Mouse (Mus musculus) embryonic facial prominence, embryonic 14.5 days (tissue): Measurements from ENCODE around the gene Dip2a. TPM values are rescaled to one million over a fixed set of nuclear protein-coding genes. Genes with fewer than 3 reads are reported as not detected.
A peak's percentile ranks its signal among the peaks of the same experiment; 100 is the strongest.

Source experiments
- ATAC-seq: fragments of 200-750 bp; cut with Nextera tagmentation; 2 replicates; pipeline ENCODE4 v1.8.0; 2017; ENCODE audit warnings: low read depth, moderate number of reproducible peaks, moderate TSS enrichment
- DNase-seq: peaks from one replicate; pipeline ENCODE4 v3.0.0-alpha.2; 2015; ENCODE audit warnings: low spot score
- H3K27ac ChIP-seq: fragments of 300-500 bp; sonication (generic); replicated peaks from 2 replicates; pipeline ENCODE4 v1.5.1; 2014; ENCODE audit warnings: low read depth, mild to moderate bottlenecking, low read length, moderate library complexity
- H3K27me3 ChIP-seq: fragments of 300-500 bp; sonication (generic); replicated peaks from 2 replicates; pipeline ENCODE4 v1.6.1; 2014; ENCODE audit warnings: low read length; ENCODE audit not compliant: control insufficient read depth, insufficient read depth
- H3K36me3 ChIP-seq: fragments of 300-500 bp; sonication (generic); 2 replicates; pipeline ENCODE4 v1.6.1; 2014; ENCODE audit warnings: low read length, mixed read lengths; ENCODE audit not compliant: control insufficient read depth, insufficient read depth
- H3K4me1 ChIP-seq: fragments of 300-500 bp; sonication (generic); 2 replicates; pipeline ENCODE4 v1.6.1; 2014; ENCODE audit warnings: antibody characterized with exemption, low read length; ENCODE audit not compliant: control insufficient read depth, insufficient read depth
- H3K4me2 ChIP-seq: fragments of 300-500 bp; sonication (generic); 2 replicates; pipeline ENCODE4 v1.6.1; 2014; ENCODE audit warnings: low read depth, mild to moderate bottlenecking, low read length, moderate library complexity, mixed read lengths
- H3K4me3 ChIP-seq: fragments of 300-500 bp; sonication (generic); 2 replicates; pipeline ENCODE4 v1.5.1; 2014; ENCODE audit warnings: low read depth, mild to moderate bottlenecking, low read length
- H3K9ac ChIP-seq: fragments of 300-500 bp; sonication (generic); 2 replicates; pipeline ENCODE4 v1.6.1; 2014; ENCODE audit warnings: low read depth, mild to moderate bottlenecking, low read length, moderate library complexity, mixed read lengths
- H3K9me3 ChIP-seq: fragments of 300-500 bp; sonication (generic); 2 replicates; pipeline ENCODE4 v1.6.1; 2016; ENCODE audit warnings: low read length; ENCODE audit not compliant: control insufficient read depth
- WGBS: fragments of 180-500 bp; shearing (Covaris S2); extraction: QIAGEN DNeasy Blood & Tissue Kit; methylation state at CpG from one replicate; pipeline ENCODE4 v1.1.7; 2014; 5-methylcytosine and 5-hydroxymethylcytosine counted together
- polyA plus RNA-seq: library from polyadenylated mRNA; unstranded; fragments of >200 nt; fragmentation: Nextera tagmentation; extraction: Ambion mirVana; gene quantifications from 2 replicates; pipeline ENCODE4 v1.2.1, GENCODE M21; 2014

Dip2a gene
- polyA plus RNA-seq, 1 experiment from 2014 or later = 7.7 TPM

DNA sequence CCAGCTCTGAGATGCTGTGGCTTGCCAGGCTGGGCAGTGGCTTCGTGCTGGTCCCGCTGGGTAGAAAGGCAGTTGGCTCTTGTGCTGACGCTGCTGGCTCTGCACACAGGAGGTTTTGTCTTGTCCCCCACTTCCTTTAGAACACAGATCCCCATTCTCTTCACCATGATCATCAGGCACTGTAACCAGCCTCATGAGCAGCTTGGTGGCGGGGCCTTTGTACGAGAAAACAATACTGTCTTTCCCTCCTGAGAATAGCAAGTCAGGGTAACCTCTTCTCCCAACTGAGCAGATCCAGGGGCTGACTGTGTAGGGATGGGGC lies 96.5 kb downstream of the Dip2a start:
- H3K4me2 ChIP-seq = no peak overlapping the region
- H3K4me3 ChIP-seq = no peak overlapping the region
- H3K9ac ChIP-seq = no peak overlapping the region
- peaks cover 17% of the 10 kb centered on the region; the same call in 1 of the 2 replicates for H3K4me1 ChIP-seq
- no peaks in the 10 kb centered on the region for H3K9me3 ChIP-seq
- 66% methylated on average over 5 of the region's 5 CpGs for WGBS
- no peaks in the 10 kb centered on the region for H3K27me3 ChIP-seq
- ATAC-seq = no peak
- DNase-seq = no peak
- H3K36me3 ChIP-seq = no peaks in the 10 kb centered on the region
- 0 out of 2 replicates have a peak overlapping the region, but pooled peaks have one; percentile 64 for H3K27ac ChIP-seq

DNA sequence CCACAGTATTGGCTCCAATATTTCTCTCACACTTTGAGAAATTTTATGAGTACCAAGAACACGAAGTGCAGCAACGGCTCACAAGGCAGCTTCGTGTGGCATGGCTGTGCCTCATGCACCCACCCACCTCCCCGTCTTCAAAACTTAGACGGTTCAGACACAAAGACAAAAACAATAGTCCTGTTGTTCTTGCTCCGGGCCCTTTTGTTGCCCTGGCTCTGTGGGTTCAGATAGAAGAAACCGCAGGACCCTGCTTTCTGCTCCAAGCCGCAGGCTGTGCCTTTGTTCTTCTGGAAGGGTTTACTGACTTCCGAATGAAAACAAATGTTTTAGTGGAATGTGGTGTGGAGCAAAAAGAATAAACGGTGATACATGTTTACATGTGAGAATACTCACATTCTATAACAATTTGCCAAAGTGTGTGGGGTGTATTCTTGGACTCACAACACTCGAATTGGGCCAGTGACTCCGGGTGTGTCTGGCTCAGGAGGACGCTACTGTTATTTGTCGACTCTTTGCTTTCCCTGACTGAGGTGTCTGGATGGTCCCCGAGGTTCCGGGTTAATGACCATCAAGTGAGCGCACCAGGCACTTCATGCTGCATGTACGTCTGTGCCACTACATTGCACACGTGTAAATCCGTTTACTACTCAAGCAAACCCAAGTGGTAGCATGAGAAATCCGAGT lies 97.0 kb downstream of the Dip2a start:
- no peak overlapping the region; the same call in 1 of the 2 replicates for H3K4me2 ChIP-seq
- no peaks in the 10 kb centered on the region for H3K9me3 ChIP-seq
- no peaks in the 10 kb centered on the region for H3K27me3 ChIP-seq
- H3K4me3 ChIP-seq = no peak overlapping the region
- no peaks in the 10 kb centered on the region for H3K36me3 ChIP-seq
- H3K27ac ChIP-seq = peak overlapping the region; percentile 64
- WGBS = 37% methylated on average over 21 of the region's 21 CpGs
- ATAC-seq (peak; percentile 48), DNase-seq (peak; percentile 56)
- H3K4me1 ChIP-seq = peaks cover 12% of the 10 kb centered on the region; the same call in 1 of the 2 replicates
- H3K9ac ChIP-seq = no peak overlapping the region

DNA sequence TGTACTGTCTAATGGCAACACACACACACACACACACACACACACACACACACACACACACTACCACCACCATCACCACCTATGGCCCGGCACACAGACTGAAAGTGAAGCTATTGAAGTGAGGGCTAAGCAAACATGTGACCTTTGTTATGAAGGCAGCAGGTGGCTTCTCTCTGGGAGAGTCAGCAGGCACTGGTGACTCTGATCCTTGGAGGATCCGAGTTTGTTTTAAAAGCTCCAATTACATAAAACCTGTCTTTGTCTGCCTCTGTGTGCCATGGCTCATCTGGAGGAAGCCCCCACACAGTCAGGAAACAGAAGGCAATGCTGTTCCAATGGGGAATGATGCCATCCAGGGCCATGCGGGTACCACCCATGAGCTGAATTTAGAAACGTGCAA lies 98.5 kb downstream of the Dip2a start:
- H3K4me2 ChIP-seq = no peak overlapping the region
- peak; percentile 44; the same call in 1 of the 2 replicates for ATAC-seq

DNA sequence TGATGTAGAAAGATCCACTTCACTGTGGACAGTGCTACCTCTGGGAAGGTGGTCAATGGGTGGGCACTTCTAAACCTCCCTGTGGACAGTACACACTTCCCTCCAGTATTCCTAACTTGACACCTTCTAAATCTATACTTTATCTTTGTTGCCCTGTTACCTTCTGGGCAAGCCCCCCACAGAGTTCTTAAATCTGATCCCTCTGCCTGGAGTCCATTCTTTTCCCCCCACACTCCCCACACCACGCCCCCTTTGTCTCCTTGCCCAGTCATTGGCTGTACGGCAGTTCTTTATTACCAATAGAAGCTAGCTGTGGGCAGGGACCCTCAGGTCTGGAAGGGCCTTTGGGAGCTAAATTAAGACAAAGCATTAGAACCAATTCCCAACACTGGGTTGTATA lies 100.0 kb downstream of the Dip2a start:
- H3K9me3 ChIP-seq = no peaks in the 10 kb centered on the region
- ATAC-seq (no peak), DNase-seq (no peak)
- H3K4me1 ChIP-seq = peaks cover 9% of the 10 kb centered on the region; the same call in 1 of the 2 replicates
- H3K4me3 ChIP-seq = no peak overlapping the region
- no peak overlapping the region for H3K27ac ChIP-seq
- no peak overlapping the region for H3K9ac ChIP-seq
- H3K4me2 ChIP-seq = no peak overlapping the region
- WGBS = 71% methylated on average over 2 of the region's 2 CpGs
- no peaks in the 10 kb centered on the region for H3K36me3 ChIP-seq
- no peaks in the 10 kb centered on the region for H3K27me3 ChIP-seq

More for the DNA sequence above, 98.5 kb downstream of the Dip2a start:
- H3K27ac ChIP-seq = no peak overlapping the region
- H3K9me3 ChIP-seq = no peaks in the 10 kb centered on the region
- H3K36me3 ChIP-seq = no peaks in the 10 kb centered on the region
- peak; percentile 23 for DNase-seq
- no peak overlapping the region for H3K4me3 ChIP-seq
- H3K27me3 ChIP-seq = no peaks in the 10 kb centered on the region
- H3K9ac ChIP-seq = no peak overlapping the region
- WGBS = 46% methylated on average over 4 of the region's 4 CpGs
- peaks cover 9% of the 10 kb centered on the region; the same call in 1 of the 2 replicates for H3K4me1 ChIP-seq

DNA sequence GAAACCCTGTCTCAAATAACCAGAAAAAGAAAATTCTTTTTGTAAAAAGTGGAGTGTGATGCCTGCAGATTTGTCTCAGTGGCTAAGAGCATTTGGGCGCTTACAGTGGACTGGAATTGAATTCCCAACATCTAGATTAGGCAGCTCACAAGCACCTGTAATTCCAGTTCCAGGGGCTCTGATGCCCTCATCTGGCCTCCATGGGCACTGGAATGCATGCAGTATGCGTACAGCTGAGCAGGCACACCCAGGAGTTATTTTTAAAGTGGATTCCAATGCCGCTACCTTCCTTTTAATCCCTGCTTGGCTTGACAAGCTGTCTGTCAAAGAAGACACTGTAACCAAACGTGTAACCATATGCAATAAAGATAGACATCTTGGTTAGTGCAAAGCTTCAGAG lies 105.7 kb downstream of the Dip2a start:
- WGBS = 58% methylated on average over 4 of the region's 4 CpGs

DNA sequence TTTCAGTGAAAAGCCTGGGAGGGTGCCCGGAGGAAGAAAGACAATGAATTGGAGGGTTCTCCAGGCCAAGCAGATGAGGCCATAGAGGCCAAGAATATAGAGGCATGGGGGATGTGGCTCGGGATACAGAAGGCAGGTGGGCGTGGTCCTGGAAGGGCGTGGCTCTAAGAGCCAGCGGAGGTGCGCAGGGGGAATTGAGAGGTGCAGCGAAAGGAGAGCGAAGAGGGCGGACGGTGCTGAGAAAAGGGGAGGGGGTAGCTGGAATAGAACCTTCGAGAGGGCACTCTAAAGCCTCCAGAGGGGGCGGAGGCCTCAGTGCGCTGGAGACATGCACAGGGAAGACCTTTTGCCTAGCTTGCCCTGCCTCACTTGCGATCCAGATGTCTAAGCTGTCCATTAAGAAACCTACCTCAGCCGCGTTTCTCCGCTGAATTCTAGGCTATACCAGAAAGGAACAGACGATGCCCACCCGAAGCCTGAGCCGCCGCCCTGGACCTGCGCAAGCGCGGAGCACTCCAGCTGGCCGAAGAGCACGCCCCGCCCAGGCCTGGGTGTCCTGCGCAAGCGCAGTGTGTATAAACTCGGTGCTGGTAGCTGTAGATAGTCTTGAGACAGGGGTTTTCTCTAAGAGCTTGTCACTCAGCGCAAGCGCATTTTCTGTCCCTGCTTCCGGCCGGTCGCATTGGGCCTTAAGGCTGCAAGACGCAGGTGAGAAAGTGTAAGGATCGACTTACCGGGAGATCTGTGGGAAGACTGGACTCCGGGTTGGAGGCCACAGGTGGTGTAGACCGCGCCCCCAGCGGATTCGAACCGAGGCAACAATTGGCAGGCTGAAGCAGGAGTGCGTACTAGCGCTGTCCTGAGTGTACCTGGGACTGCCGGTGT lies 107.5 kb downstream of the Dip2a start, which contains the start of gene Prmt2:
Gene Prmt2 (minus strand): TSS at position 525 of the 885 bp plus-strand sequence.
- peak within 1 kb of the TSS; percentile 91 for H3K27ac ChIP-seq
- ATAC-seq (peak; percentile 99), DNase-seq (peak; percentile 97)
- no peaks in the 10 kb centered on the region for H3K9me3 ChIP-seq
- H3K4me3 ChIP-seq = peak within 1 kb of the TSS; percentile 76
- H3K36me3 ChIP-seq = peaks cover 8% of the 10 kb centered on the region; the same call in 1 of the 2 replicates
- H3K9ac ChIP-seq = peak within 1 kb of the TSS; percentile 74
- WGBS = 1% methylated on average over 46 of the region's 47 CpGs
- H3K27me3 ChIP-seq = no peaks in the 10 kb centered on the region
- peak within 1 kb of the TSS; percentile 62 for H3K4me2 ChIP-seq
- peaks cover 11% of the 10 kb centered on the region for H3K4me1 ChIP-seq

More for the DNA sequence above, 105.7 kb downstream of the Dip2a start:
- Histone ChIP-seq H3K27me3 (no peaks in the 10 kb centered on the region), H3K4me2 (no peak overlapping the region), H3K4me3 (no peak overlapping the region), H3K9ac (no peak overlapping the region), H3K36me3 (peaks cover 8% of the 10 kb centered on the region; the same call in 1 of the 2 replicates), H3K9me3 (no peaks in the 10 kb centered on the region), H3K4me1 (peaks cover 11% of the 10 kb centered on the region), H3K27ac (no peak overlapping the region)
- DNase-seq (peak; percentile 27), ATAC-seq (no peak)

DNA sequence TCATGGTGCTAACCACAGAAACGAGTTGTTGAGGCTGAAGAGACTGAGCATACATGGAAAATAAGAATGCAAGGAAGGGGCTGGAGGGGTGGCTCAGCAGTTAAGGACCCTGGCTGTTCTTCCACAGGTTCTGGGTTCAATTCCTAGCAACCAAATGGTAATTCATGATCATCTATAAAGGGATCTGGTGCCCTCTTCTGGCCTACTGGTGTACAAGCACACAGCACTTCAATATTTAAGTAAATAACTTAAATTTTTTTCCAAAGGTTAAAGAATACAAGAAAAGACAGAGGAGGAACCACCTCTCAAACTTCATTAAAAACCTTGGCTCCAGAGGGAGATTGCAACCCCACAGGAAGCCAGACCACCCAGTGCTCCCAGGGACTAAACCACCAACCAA lies 115.5 kb downstream of the Dip2a start:
- Histone ChIP-seq H3K9ac (no peak overlapping the region), H3K27ac (no peak overlapping the region), H3K9me3 (no peaks in the 10 kb centered on the region), H3K4me3 (no peak overlapping the region), H3K27me3 (no peaks in the 10 kb centered on the region), H3K36me3 (peaks cover 13% of the 10 kb centered on the region), H3K4me2 (no peak overlapping the region), H3K4me1 (no peaks in the 10 kb centered on the region)
- 79% methylated on average over 1 of the region's 1 CpGs for WGBS
- ATAC-seq (no peak), DNase-seq (no peak)

DNA sequence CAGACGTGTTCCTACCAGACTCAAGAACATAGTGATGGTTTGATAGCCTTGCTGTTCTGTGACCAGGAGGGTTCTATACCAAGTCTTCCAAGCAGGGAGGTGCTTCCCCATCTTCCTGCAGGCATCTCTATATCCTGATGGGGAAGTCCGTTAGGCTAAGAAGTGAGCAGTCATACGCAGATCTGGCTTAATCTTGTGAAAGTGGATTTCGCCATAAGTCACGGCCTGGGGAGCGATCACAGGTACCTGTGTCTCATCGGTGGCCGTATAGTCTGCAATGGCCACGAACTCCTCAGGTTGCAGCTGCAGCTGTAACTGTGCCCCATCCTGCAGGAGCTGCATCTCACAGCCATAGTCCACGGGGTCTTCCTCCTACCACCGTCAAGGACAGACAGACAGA lies 119.1 kb downstream of the Dip2a start:
- 94% methylated on average over 11 of the region's 11 CpGs for WGBS
- ATAC-seq (no peak), DNase-seq (no peak)
- Histone ChIP-seq H3K36me3 (peaks cover 49% of the 10 kb centered on the region), H3K4me1 (no peaks in the 10 kb centered on the region), H3K27me3 (no peaks in the 10 kb centered on the region), H3K4me2 (no peak overlapping the region), H3K4me3 (no peak overlapping the region), H3K27ac (no peak overlapping the region), H3K9me3 (no peaks in the 10 kb centered on the region), H3K9ac (no peak overlapping the region)
